Mouse (Mus musculus) lung, adult 2 months (tissue): ENCODE results near the gene Pcyox1.

ENCODE experiments used
- CTCF ChIP-seq: fragments of 200-500 bp; IDR thresholded peaks from 2 replicates; pipeline ENCODE4 v1.5.1; 2011; ENCODE audit warnings: mild to moderate bottlenecking, low read length, control low read depth; ENCODE audit not compliant: insufficient read depth
- POLR2A ChIP-seq: fragments of 200-500 bp; IDR thresholded peaks from 2 replicates; pipeline ENCODE4 v1.6.1; 2011; ENCODE audit warnings: low read depth, mild to moderate bottlenecking, control low read depth, low read length, borderline replicate concordance; ENCODE audit errors: extremely low read depth

DNA sequence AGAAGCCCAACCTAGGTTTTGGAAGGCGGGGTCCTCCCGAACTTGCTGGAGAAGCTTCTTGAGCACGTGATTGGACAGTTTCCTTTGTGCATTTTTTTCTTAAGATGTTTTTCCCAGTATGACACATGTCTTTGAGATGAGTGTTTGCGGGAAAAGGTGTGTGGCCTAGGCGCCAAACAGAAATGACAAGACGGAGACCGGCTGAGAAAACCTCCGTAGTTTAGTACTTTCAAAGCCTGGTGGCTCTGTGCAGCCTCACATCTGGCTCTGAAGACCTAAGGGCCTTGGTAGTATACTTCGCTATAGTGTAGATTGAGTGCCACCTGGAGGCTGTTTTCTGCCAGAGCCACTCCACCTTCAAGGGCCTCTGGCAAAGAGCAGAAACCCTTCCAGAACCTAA lies 4.0 kb upstream of the Pcyox1 start:
- peak; percentile 66 for TF ChIP-seq CTCF
- TF ChIP-seq POLR2A = no peak
